In genomic region chr4:100722532-100722931, GRCm38 (mm10) we compare ENCODE assay signal across 9 mouse cellular contexts. TPM values are rescaled to one million over a fixed set of nuclear protein-coding genes. Genes with fewer than 3 reads are reported as not detected.
DNase-seq lines count a peak whose midpoint lies in the region; ATAC-seq and TF ChIP-seq lines count a peak whose summit lies in the region.
"Had no signal": no experiment of that assay in that cellular context is flagged by ENCODE, and none has a peak within 500 bp of the region (broad histone marks: within the 10 kb centered on the region; RNA-seq: fewer than 3 reads in every experiment).

No protein-coding gene starts in this region.

- H3K4me2 ChIP-seq in forebrain, embryonic 14.5 days (ENCODE audit: low read length) = no peak overlapping the region
- no peak overlapping the region for H3K4me2 ChIP-seq in forebrain, embryonic 12.5 days
- no peak overlapping the region for H3K4me2 ChIP-seq in midbrain, postnatal 0 days (ENCODE audit: low read depth, low read length, poor library complexity, severe bottlenecking)

- no peaks in the 10 kb centered on the region for H3K9me3 ChIP-seq in forebrain, embryonic 14.5 days (replicated peaks; ENCODE audit: control insufficient read depth, low read length)
- no peaks in the 10 kb centered on the region for H3K9me3 ChIP-seq in forebrain, embryonic 12.5 days
- no peaks in the 10 kb centered on the region; the same call in 1 of the 2 replicates for H3K9me3 ChIP-seq in G1E (replicated peaks)
- no peaks in the 10 kb centered on the region for H3K9me3 ChIP-seq in midbrain, postnatal 0 days (ENCODE audit: low read length)

- H3K4me1 ChIP-seq in forebrain, embryonic 14.5 days (ENCODE audit: control insufficient read depth, insufficient read depth, low read length) = no peaks in the 10 kb centered on the region
- H3K4me1 ChIP-seq in forebrain, embryonic 12.5 days = peaks cover 6% of the 10 kb centered on the region
- no peaks in the 10 kb centered on the region for H3K4me1 ChIP-seq in G1E (ENCODE audit: insufficient read depth, low read depth, low read length)
- H3K4me1 ChIP-seq in midbrain, postnatal 0 days (ENCODE audit: insufficient read depth, low read length) = 0 out of 2 replicates have a peak, but pooled peaks cover 3% of the 10 kb centered on the region

- H3K9ac ChIP-seq in forebrain, embryonic 14.5 days (ENCODE audit: low read length) = no peak overlapping the region
- H3K9ac ChIP-seq in forebrain, embryonic 12.5 days = no peak overlapping the region
- H3K9ac ChIP-seq in midbrain, postnatal 0 days (replicated peaks; ENCODE audit: low read length, poor library complexity, severe bottlenecking) = no peak overlapping the region

- H3K4me3 ChIP-seq in forebrain, embryonic 14.5 days (ENCODE audit: low read depth, low read length) = no peak overlapping the region
- no peak overlapping the region for H3K4me3 ChIP-seq in forebrain, embryonic 12.5 days (replicated peaks)
- no peak overlapping the region for H3K4me3 ChIP-seq in G1E (ENCODE audit: low read depth, low read length)
- H3K4me3 ChIP-seq in left cerebral cortex, adult 2 months = no peak overlapping the region
- H3K4me3 ChIP-seq in midbrain, postnatal 0 days (ENCODE audit: low read depth, low read length) = no peak overlapping the region

- ATAC-seq in forebrain, embryonic 14.5 days = 0 out of 2 replicates have a peak, but pooled peaks have one; percentile 37
- ATAC-seq in forebrain, embryonic 12.5 days (ENCODE audit: low FRiP score) = no peak
- ATAC-seq in G1E (ENCODE audit: extremely low read depth, insufficient number of reproducible peaks, low FRiP score, poor library complexity, severe bottlenecking) = no peak
- ATAC-seq in midbrain, postnatal 0 days (ENCODE audit: low FRiP score) = no peak; the same call in 1 of the 2 replicates

- H3K27me3 ChIP-seq in forebrain, embryonic 14.5 days (replicated peaks; ENCODE audit: control insufficient read depth, insufficient read depth, low read length) = no peaks in the 10 kb centered on the region
- no peaks in the 10 kb centered on the region for H3K27me3 ChIP-seq in forebrain, embryonic 12.5 days
- H3K27me3 ChIP-seq in G1E (ENCODE audit: insufficient read depth, low read length) = no peaks in the 10 kb centered on the region
- H3K27me3 ChIP-seq in midbrain, postnatal 0 days (ENCODE audit: insufficient read depth, low read length) = no peaks in the 10 kb centered on the region
- H3K27me3 ChIP-seq: CH12.LX had no signal

- 21% methylated on average over 9 of the region's 9 CpGs for WGBS in forebrain, embryonic 14.5 days
- WGBS in forebrain, embryonic 12.5 days = 23% methylated on average over 9 of the region's 9 CpGs
- 33% methylated on average over 9 of the region's 9 CpGs for WGBS in midbrain, postnatal 0 days

- H3K27ac ChIP-seq in forebrain, embryonic 14.5 days (ENCODE audit: low read depth, low read length) = no peak overlapping the region
- no peak overlapping the region for H3K27ac ChIP-seq in forebrain, embryonic 12.5 days
- H3K27ac ChIP-seq in left cerebral cortex, adult 2 months = no peak overlapping the region
- H3K27ac ChIP-seq in midbrain, postnatal 0 days (ENCODE audit: low read depth, low read length) = no peak overlapping the region

- intact Hi-C loops in heart, postnatal 36 days (cut with DNase I) = no loop called here
- intact Hi-C loops in left cerebral cortex, adult 2 months (cut with DNase I) = loop anchor here (5.0 kb wide), 3 partner anchors 135 to 425 kb away; no protein-coding TSS in a partner anchor

- peak; percentile 20 for DNase-seq in forebrain, embryonic 14.5 days (ENCODE audit: low spot score)
- DNase-seq in G1E (ENCODE audit: low spot score) = no peak
- DNase-seq in cerebellum, postnatal 14 days = peak; percentile 64 to 76
- peak; percentile 22 to 60 for DNase-seq in heart, postnatal 36 days
- peak; percentile 32 to 60 for DNase-seq in left cerebral cortex, adult 2 months (ENCODE audit: extremely low spot score in 1 of 2, low spot score in 2 of 2)
- peak; percentile 17 for DNase-seq in midbrain, postnatal 0 days (ENCODE audit: low spot score)
- DNase-seq in urinary bladder, postnatal 25 days (ENCODE audit: low spot score) = peak; percentile 67

- TF ChIP-seq CTCF in G1E (IDR thresholded peaks at IDR 0.05; ENCODE audit: low read depth, low read length) = peak; percentile 32; the same call in 1 of the 2 replicates
- peak; percentile 76 for TF ChIP-seq CTCF in left cerebral cortex, adult 2 months (IDR thresholded peaks at IDR 0.05)
- peak; percentile 65 for TF ChIP-seq CTCF in midbrain, postnatal 0 days (IDR thresholded peaks at IDR 0.05)

- no peaks in the 10 kb centered on the region for H3K36me3 ChIP-seq in forebrain, embryonic 14.5 days (ENCODE audit: control insufficient read depth, insufficient read depth, low read length)
- no peaks in the 10 kb centered on the region for H3K36me3 ChIP-seq in forebrain, embryonic 12.5 days (replicated peaks)
- no peaks in the 10 kb centered on the region for H3K36me3 ChIP-seq in G1E (replicated peaks)
- H3K36me3 ChIP-seq in midbrain, postnatal 0 days (ENCODE audit: insufficient read depth, low read length) = no peaks in the 10 kb centered on the region

RNA-seq across cellular contexts. Expression of gene Cachd1, which starts 53.9 kb away (rescaled TPM):
- polyA plus RNA-seq in forebrain, embryonic 14.5 days (2014; fragmentation: Nextera tagmentation; extraction: Ambion mirVana) = 14.9 and 16.2 TPM in 2 replicates
- 28.8 and 39.6 TPM in 2 replicates for polyA plus RNA-seq in forebrain, embryonic 12.5 days (2016; fragmentation: Nextera tagmentation; extraction: Ambion mirVana)
- total RNA-seq in G1E (2014; fragmentation: Nextera tagmentation) (13.5 and 28.8 TPM in 2 replicates), G1E (2017) (6.1 and 8.8 TPM in 2 replicates)
- polyA plus RNA-seq in G1E (2012) = 30.6 and 55.2 TPM in 2 replicates
- total RNA-seq in heart, postnatal 36 days (2021) = 1 to 10 TPM; 3.5 to 4.8 TPM
- total RNA-seq in left cerebral cortex, adult 2 months (2021) = 10 to 100 TPM in 1 of 2 experiments, 1 to 10 TPM in 1; 9.2 to 15.9 TPM
- total RNA-seq in midbrain, postnatal 0 days (2014; rRNA removed) = 52.2 and 59.8 TPM in 2 replicates
- polyA plus RNA-seq in midbrain, postnatal 0 days (2015; fragmentation: Nextera tagmentation; extraction: Ambion mirVana) = 25.1 and 26.5 TPM in 2 replicates
